Mouse (Mus musculus) v-Abl transformed pro-B cells (cell line): ENCODE measurements around the gene Sh3rf1.

Experiments used
- in situ Hi-C, 2 experiments: fragments of 400-800 bp; cut with MboI; formaldehyde crosslinking; loops; one replicate each; pipeline ENCODE4 v1.15.1; 2025; ENCODE audit not compliant: unreplicated experiment in 2 of 2

The Sh3rf1 gene

GRCm38 (mm10) chr8:61348518-61348917 is 124.8 kb downstream of the Sh3rf1 start:
- in situ Hi-C loops, result no loop called here

- in situ Hi-C loops, result no loop called here
Measured at GRCm38 (mm10) chr8:61350443-61350842, 126.8 kb downstream of the Sh3rf1 start.

- in situ Hi-C loops, result no loop called here
Measured at GRCm38 (mm10) chr8:61351638-61352037, 128.0 kb downstream of the Sh3rf1 start.

GRCm38 (mm10) chr8:61355503-61355902 is 131.8 kb downstream of the Sh3rf1 start:
- in situ Hi-C loops, result no loop called here

- in situ Hi-C loops, result no loop called here
Measured at GRCm38 (mm10) chr8:61359004-61359403, 135.3 kb downstream of the Sh3rf1 start.

- in situ Hi-C loops, result no loop called here
Measured at GRCm38 (mm10) chr8:61359851-61360272, 136.2 kb downstream of the Sh3rf1 start.

GRCm38 (mm10) chr8:61360362-61360761 is 136.7 kb downstream of the Sh3rf1 start:
- in situ Hi-C loops, result no loop called here

GRCm38 (mm10) chr8:61361476-61361875 is 137.8 kb downstream of the Sh3rf1 start:
- in situ Hi-C loops, result no loop called here

- in situ Hi-C loops, result no loop called here
Measured at GRCm38 (mm10) chr8:61362301-61362913, 138.7 kb downstream of the Sh3rf1 start.

- in situ Hi-C loops, result no loop called here
Measured at GRCm38 (mm10) chr8:61373303-61373702, 149.6 kb downstream of the Sh3rf1 start.

GRCm38 (mm10) chr8:61374059-61374755 is 150.5 kb downstream of the Sh3rf1 start:
- in situ Hi-C loops, result no loop called here

- in situ Hi-C loops, result no loop called here
Measured at GRCm38 (mm10) chr8:61375205-61375604, 151.5 kb downstream of the Sh3rf1 start.

- in situ Hi-C loops, result no loop called here
Measured at GRCm38 (mm10) chr8:61378847-61379698, 155.4 kb downstream of the Sh3rf1 start.

GRCm38 (mm10) chr8:61384536-61384935 is 160.9 kb downstream of the Sh3rf1 start:
- in situ Hi-C loops, result loop anchor here in 1 of 2 experiments (10.0 kb wide), 2 partner anchors 130 to 330 kb away; no protein-coding TSS in a partner anchor

- in situ Hi-C loops, result loop anchor here in 1 of 2 experiments (5.0 to 10.0 kb wide), 3 partner anchors 129 to 331 kb away; no protein-coding TSS in a partner anchor
Measured at GRCm38 (mm10) chr8:61385502-61386191, 162.0 kb downstream of the Sh3rf1 start.

- in situ Hi-C loops, result loop anchor here in 1 of 2 experiments (5.0 to 10.0 kb wide), 3 partner anchors 128 to 332 kb away; no protein-coding TSS in a partner anchor
Measured at GRCm38 (mm10) chr8:61386645-61387044, 163.0 kb downstream of the Sh3rf1 start.

- in situ Hi-C loops, result loop anchor here in 1 of 2 experiments (5.0 to 10.0 kb wide), 3 partner anchors 127 to 333 kb away; no protein-coding TSS in a partner anchor
Measured at GRCm38 (mm10) chr8:61387501-61387963, 163.9 kb downstream of the Sh3rf1 start.

GRCm38 (mm10) chr8:61388341-61388740 is 164.7 kb downstream of the Sh3rf1 start:
- in situ Hi-C loops, result loop anchor here in 1 of 2 experiments (5.0 to 10.0 kb wide), 3 partner anchors 126 to 334 kb away; no protein-coding TSS in a partner anchor

GRCm38 (mm10) chr8:61390307-61391057 is 166.8 kb downstream of the Sh3rf1 start:
- in situ Hi-C loops, result no loop called here
